Mouse (Mus musculus): ENCODE data around the gene Dusp11.
A peak's percentile ranks its signal among the peaks of the same experiment; 100 is the strongest.
"Not testable (repeated sequence)": the region's sequence is repeated elsewhere in the genome, so short reads cannot be mapped to it uniquely, and the experiment has no call there.

Dusp11 gene

GRCm38 (mm10) chr6:85961101-85962091 lies at the start of gene Dusp11:
Gene Dusp11 (minus strand): TSS chr6:85961667.
- peak; percentile 93 for DNase-seq

- peak; percentile 74 for DNase-seq
These were observed 48.5 kb upstream of the Dusp11 start for GRCm38 (mm10) chr6:86009980-86010379.

GRCm38 (mm10) chr6:86004271-86005148 lies 43.0 kb upstream of the Dusp11 start:
- DNase-seq: peak; percentile 89

GRCm38 (mm10) chr6:86003405-86003925 lies 42.0 kb upstream of the Dusp11 start:
- peak; percentile 66 for DNase-seq

GRCm38 (mm10) chr6:85990774-85991173 lies 29.3 kb upstream of the Dusp11 start:
- peak; percentile 37 for DNase-seq

- DNase-seq: not testable (repeated sequence)
These were observed 28.1 kb upstream of the Dusp11 start for GRCm38 (mm10) chr6:85989570-85989969.

- no peak for DNase-seq
These were observed 22.9 kb upstream of the Dusp11 start for GRCm38 (mm10) chr6:85984351-85984750.

- DNase-seq: not testable (repeated sequence)
These were observed 17.3 kb upstream of the Dusp11 start for GRCm38 (mm10) chr6:85978736-85979135.

GRCm38 (mm10) chr6:85976242-85976641 lies 14.8 kb upstream of the Dusp11 start:
- no peak for DNase-seq

GRCm38 (mm10) chr6:85975761-85976160 lies 14.3 kb upstream of the Dusp11 start:
- no peak for DNase-seq

GRCm38 (mm10) chr6:85974941-85975617 lies 13.6 kb upstream of the Dusp11 start:
- DNase-seq: no peak

GRCm38 (mm10) chr6:85973336-85973735 lies 11.9 kb upstream of the Dusp11 start:
- no peak for DNase-seq

GRCm38 (mm10) chr6:85972699-85973098 lies 11.2 kb upstream of the Dusp11 start:
- DNase-seq: no peak

GRCm38 (mm10) chr6:85969889-85970288 lies 8.4 kb upstream of the Dusp11 start:
- DNase-seq: no peak

- DNase-seq: peak; percentile 17
These were observed 5.2 kb upstream of the Dusp11 start for GRCm38 (mm10) chr6:85966686-85967085.

- DNase-seq: peak; percentile 43
These were observed 4.6 kb upstream of the Dusp11 start for GRCm38 (mm10) chr6:85966081-85966480.

- peak; percentile 46 for DNase-seq
These were observed 3.9 kb downstream of the Dusp11 start for GRCm38 (mm10) chr6:85957581-85957980.

- DNase-seq: no peak
These were observed 12.9 kb downstream of the Dusp11 start for GRCm38 (mm10) chr6:85948549-85948948.

- DNase-seq: no peak
These were observed 19.0 kb downstream of the Dusp11 start for GRCm38 (mm10) chr6:85942469-85942868.

- no peak for DNase-seq
These were observed 22.8 kb downstream of the Dusp11 start for GRCm38 (mm10) chr6:85938701-85939100.

GRCm38 (mm10) chr6:85936508-85937465 lies 24.7 kb downstream of the Dusp11 start:
- peak; percentile 91 for DNase-seq

All from lung, postnatal 36 days (tissue).